Mouse (Mus musculus) lung, postnatal 0 days (tissue): Measurements from ENCODE around the gene Harbi1. TPM values are rescaled to one million over a fixed set of nuclear protein-coding genes. Genes with fewer than 3 reads are reported as not detected.

ENCODE experiments used
- ATAC-seq: fragments of 200-750 bp; cut with Nextera tagmentation; 2 replicates; pipeline ENCODE4 v1.8.0; 2017; ENCODE audit warnings: moderate library complexity
- DNase-seq: peaks from one replicate; pipeline ENCODE4 v3.0.0-alpha.2; 2016; ENCODE audit warnings: low spot score
- H3K27ac ChIP-seq: fragments of 300-500 bp; sonication (generic); 2 replicates; pipeline ENCODE4 v1.5.1; 2014; ENCODE audit warnings: antibody characterized with exemption, mild to moderate bottlenecking, low read length, mixed read lengths
- H3K27me3 ChIP-seq: fragments of 300-500 bp; sonication (generic); replicated peaks from 2 replicates; pipeline ENCODE4 v1.6.1; 2014; ENCODE audit warnings: low read length, mixed read lengths; ENCODE audit not compliant: insufficient read depth
- H3K36me3 ChIP-seq: fragments of 300-500 bp; sonication (generic); 2 replicates; pipeline ENCODE4 v1.6.1; 2014; ENCODE audit warnings: low read length, mixed read lengths; ENCODE audit not compliant: insufficient read depth
- H3K4me1 ChIP-seq: fragments of 300-500 bp; sonication (generic); 2 replicates; pipeline ENCODE4 v1.6.1; 2014; ENCODE audit warnings: antibody characterized with exemption, low read depth, low read length, mixed read lengths; ENCODE audit not compliant: insufficient read depth
- H3K4me2 ChIP-seq: fragments of 300-500 bp; sonication (generic); replicated peaks from 2 replicates; pipeline ENCODE4 v1.6.1; 2014; ENCODE audit warnings: low read depth, mild to moderate bottlenecking, low read length, moderate library complexity, mixed read lengths
- H3K4me3 ChIP-seq: fragments of 300-500 bp; sonication (generic); 2 replicates; pipeline ENCODE4 v1.5.1; 2014; ENCODE audit warnings: low read depth, low read length
- H3K9ac ChIP-seq: fragments of 300-500 bp; sonication (generic); replicated peaks from 2 replicates; pipeline ENCODE4 v1.6.1; 2014; ENCODE audit warnings: low read depth, mild to moderate bottlenecking
- H3K9me3 ChIP-seq: fragments of 300-500 bp; sonication (generic); 2 replicates; pipeline ENCODE4 v1.6.1; 2016; ENCODE audit warnings: low read length, mixed read lengths
- CTCF ChIP-seq: IDR thresholded peaks from 2 replicates; pipeline ENCODE4 v1.5.1; 2016; ENCODE audit warnings: antibody characterized with exemption, mild to moderate bottlenecking
- EP300 ChIP-seq: IDR thresholded peaks from 2 replicates; pipeline ENCODE4 v1.6.1; 2016; ENCODE audit warnings: antibody characterized with exemption, mild to moderate bottlenecking, control low read depth
- WGBS: fragments of 180-500 bp; shearing (Covaris S2); extraction: QIAGEN DNeasy Blood & Tissue Kit; methylation state at CpG from one replicate; pipeline ENCODE4 v1.1.7; 2014; 5-methylcytosine and 5-hydroxymethylcytosine counted together
- polyA plus RNA-seq: library from polyadenylated mRNA; unstranded; fragments of >200 nt; fragmentation: Nextera tagmentation; extraction: Ambion mirVana; gene quantifications from 2 replicates; pipeline ENCODE4 v1.2.1, GENCODE M21; 2015

Harbi1 gene
- polyA plus RNA-seq, 1 experiment from 2014 or later, result 12.2 TPM

DNA sequence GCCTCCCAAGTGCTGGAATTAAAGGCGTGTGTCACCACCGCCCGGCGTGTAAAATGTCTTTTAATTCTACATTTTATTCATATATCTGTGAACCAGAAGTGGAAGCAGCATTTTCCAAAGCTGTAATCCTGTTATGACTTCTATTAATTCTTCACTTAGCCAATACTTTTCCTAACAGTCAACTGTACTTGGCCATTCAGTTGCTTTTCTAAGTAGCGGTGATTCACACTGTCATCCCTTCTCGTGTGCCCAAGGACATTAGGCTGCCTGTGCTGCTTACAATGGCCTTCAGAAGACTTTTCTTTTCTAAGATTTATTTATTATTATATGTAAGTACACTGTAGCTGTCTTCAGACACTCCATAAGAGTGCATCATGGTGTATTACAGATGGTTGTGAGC, 2.3 kb upstream of the Harbi1 start:
- ATAC-seq (no peak), DNase-seq (no peak)
- no peaks in the 10 kb centered on the region for H3K9me3 ChIP-seq
- 0 out of 2 replicates have a peak, but pooled peaks cover 3% of the 10 kb centered on the region for H3K4me1 ChIP-seq
- no peak overlapping the region for H3K4me2 ChIP-seq
- H3K4me3 ChIP-seq, result no peak overlapping the region
- no peak overlapping the region for H3K27ac ChIP-seq
- 91% methylated on average over 6 of the region's 6 CpGs for WGBS
- no peak overlapping the region for H3K9ac ChIP-seq
- no peaks in the 10 kb centered on the region for H3K27me3 ChIP-seq
- no peaks in the 10 kb centered on the region for H3K36me3 ChIP-seq
- TF ChIP-seq EP300, result no peak
- no peak for TF ChIP-seq CTCF

DNA sequence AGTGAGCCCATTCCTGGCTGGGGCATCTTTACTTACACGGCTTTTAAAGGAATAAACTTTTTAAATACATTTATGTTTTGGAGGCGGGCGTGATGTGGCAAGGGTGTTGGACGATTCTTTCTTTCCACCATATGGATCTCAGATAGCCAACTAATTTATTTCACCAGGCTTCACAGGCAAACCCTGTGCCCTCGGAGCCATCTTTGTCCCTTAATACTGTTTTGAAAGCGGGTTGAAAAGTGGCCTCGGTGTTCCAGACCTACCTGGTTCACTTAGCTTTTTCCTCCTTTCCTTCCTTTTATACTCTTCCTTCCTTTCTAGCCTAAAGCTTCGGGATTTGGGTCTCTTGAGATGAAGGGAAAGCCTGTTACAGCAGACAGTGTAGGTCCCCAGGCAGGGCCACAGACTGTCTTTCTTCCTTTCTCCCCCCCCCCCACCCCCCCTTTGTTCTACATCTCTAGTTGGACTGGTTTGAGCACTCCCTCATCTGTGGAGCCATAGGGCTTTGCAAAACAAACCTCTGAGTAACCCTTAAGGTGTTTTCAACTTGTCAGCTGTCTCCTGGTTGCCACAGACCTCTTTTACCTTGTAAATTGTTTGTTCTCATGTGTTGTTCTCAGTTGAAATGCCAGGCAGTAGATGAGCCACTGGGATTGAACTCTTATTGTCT, 739 bp downstream of the Harbi1 start:
- DNase-seq (peak; percentile 74), ATAC-seq (peak; percentile 32)
- Histone ChIP-seq H3K9me3 (no peaks in the 10 kb centered on the region), H3K4me1 (peaks cover 3% of the 10 kb centered on the region; the same call in 1 of the 2 replicates), H3K9ac (peak overlapping the region; percentile 54), H3K4me2 (peak overlapping the region; percentile 73), H3K27me3 (no peaks in the 10 kb centered on the region), H3K36me3 (no peaks in the 10 kb centered on the region), H3K4me3 (peak overlapping the region; percentile 97), H3K27ac (peak overlapping the region; percentile 91)
- TF ChIP-seq CTCF (no peak), EP300 (0 out of 2 replicates have a peak, but pooled peaks have one; percentile 29)
- 2% methylated on average over 8 of the region's 8 CpGs for WGBS

DNA sequence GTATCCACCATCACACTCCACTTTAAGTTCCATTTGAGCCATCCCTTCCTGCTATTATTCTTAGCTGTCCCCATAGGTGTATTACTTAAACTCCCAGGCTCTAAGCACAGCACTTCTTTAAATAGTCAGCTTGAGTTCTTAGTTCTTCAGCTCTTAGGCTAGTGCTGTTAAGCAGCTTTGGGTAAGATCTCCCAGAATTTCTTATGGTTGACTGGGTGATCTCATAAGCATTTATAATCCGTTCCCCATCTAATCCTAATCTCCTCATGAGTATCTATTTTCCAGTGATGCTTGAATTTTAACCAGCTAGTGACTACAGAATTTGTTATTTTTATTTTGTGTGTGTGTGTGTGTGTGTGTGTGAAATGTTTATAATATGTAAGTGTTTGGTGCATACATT, 4.3 kb downstream of the Harbi1 start:
- no peak overlapping the region for H3K27ac ChIP-seq
- ATAC-seq (no peak), DNase-seq (no peak)
- no peak for TF ChIP-seq EP300
- no peak for TF ChIP-seq CTCF
- peaks cover 3% of the 10 kb centered on the region; the same call in 1 of the 2 replicates for H3K4me1 ChIP-seq
- no peak overlapping the region for H3K4me2 ChIP-seq
- no peaks in the 10 kb centered on the region for H3K9me3 ChIP-seq
- 91% methylated on average over 1 of the region's 1 CpGs for WGBS
- no peaks in the 10 kb centered on the region for H3K27me3 ChIP-seq
- H3K36me3 ChIP-seq, result 0 out of 2 replicates have a peak, but pooled peaks cover 3% of the 10 kb centered on the region
- no peak overlapping the region for H3K4me3 ChIP-seq
- no peak overlapping the region for H3K9ac ChIP-seq

DNA sequence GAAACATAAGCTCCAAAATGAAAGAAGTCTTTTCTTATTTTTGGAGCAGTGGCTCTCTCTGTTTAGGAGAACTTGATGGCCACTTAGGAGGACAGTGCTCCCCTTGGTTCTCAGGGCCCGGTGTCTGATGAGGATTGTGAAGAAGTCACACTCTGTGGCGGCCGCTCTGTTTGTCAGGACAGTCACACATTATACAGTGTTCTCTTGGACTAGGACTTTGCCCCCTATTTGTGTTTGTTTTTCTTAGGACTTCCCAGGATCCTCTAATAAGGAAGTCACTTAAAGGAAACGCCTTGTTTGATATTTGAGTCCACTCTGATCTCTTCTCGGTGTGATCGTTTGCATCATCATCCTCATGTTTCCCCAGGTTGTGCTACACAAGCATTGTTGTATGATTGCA, 7.6 kb downstream of the Harbi1 start:
- H3K4me1 ChIP-seq, result no peaks in the 10 kb centered on the region; the same call in 1 of the 2 replicates
- H3K9ac ChIP-seq, result no peak overlapping the region
- no peak overlapping the region for H3K4me3 ChIP-seq
- 71% methylated on average over 6 of the region's 6 CpGs for WGBS
- H3K27me3 ChIP-seq, result no peaks in the 10 kb centered on the region
- no peak overlapping the region for H3K4me2 ChIP-seq
- no peaks in the 10 kb centered on the region for H3K9me3 ChIP-seq
- no peak overlapping the region for H3K27ac ChIP-seq
- no peak for TF ChIP-seq EP300
- TF ChIP-seq CTCF, result no peak
- DNase-seq (no peak), ATAC-seq (no peak)
- peaks cover 12% of the 10 kb centered on the region for H3K36me3 ChIP-seq

DNA sequence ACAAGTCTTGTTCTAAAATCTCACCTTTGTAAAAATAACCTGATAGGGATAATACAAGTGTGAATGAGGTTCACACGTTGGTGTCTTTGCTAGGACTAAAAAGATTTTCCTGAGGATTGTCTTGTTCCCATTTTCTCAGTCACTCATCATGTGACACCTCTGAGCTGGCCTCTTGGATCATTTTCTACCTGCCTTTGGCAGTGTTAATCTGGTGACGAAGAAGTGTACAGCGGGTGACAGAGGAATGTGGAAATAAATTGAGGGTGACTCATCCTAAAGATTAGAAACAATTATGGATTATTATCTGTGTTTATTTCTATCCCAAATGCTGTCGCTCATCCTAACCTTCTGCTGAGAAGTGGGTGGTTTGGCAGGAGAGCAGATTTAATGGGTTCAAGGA, 12.7 kb downstream of the Harbi1 start:
- no peak overlapping the region for H3K27ac ChIP-seq

DNA sequence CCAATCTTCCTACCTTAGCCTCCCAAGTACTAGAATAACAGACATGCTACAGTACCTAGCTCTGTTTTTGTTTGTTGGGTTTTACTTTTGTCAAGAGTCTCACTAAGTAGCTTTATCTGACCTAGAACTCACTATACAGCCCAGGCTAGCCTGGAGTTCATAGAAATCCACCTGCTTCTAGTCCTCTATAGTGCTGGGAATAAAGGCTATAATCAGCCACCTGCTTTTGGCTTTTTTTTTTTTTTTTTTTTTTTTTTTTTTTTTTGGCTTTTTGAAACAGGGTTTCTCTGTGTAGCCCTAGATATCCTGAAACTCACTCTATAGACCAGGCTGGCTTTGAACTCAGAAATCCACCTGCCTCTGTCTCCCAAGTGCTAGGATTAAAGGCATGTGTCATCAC, 13.3 kb downstream of the Harbi1 start:
- H3K4me3 ChIP-seq, result no peak overlapping the region
- H3K4me2 ChIP-seq, result no peak overlapping the region
- DNase-seq, result no peak
- ATAC-seq, result no peak
- no peak for TF ChIP-seq CTCF
- H3K9ac ChIP-seq, result no peak overlapping the region
- H3K36me3 ChIP-seq, result peaks cover 9% of the 10 kb centered on the region
- no peaks in the 10 kb centered on the region for H3K9me3 ChIP-seq
- no peak overlapping the region for H3K27ac ChIP-seq
- no peaks in the 10 kb centered on the region for H3K4me1 ChIP-seq
- H3K27me3 ChIP-seq, result no peaks in the 10 kb centered on the region

More for the DNA sequence above, 12.7 kb downstream of the Harbi1 start:
- Histone ChIP-seq H3K27me3 (no peaks in the 10 kb centered on the region), H3K4me1 (no peaks in the 10 kb centered on the region), H3K9ac (no peak overlapping the region), H3K36me3 (peaks cover 11% of the 10 kb centered on the region), H3K9me3 (no peaks in the 10 kb centered on the region), H3K4me3 (no peak overlapping the region), H3K4me2 (no peak overlapping the region)
- WGBS, result 59% methylated on average over 4 of the region's 4 CpGs
- DNase-seq (no peak), ATAC-seq (no peak)
- no peak for TF ChIP-seq CTCF
- TF ChIP-seq EP300, result no peak
